Mouse (Mus musculus) megakaryocyte, embryonic 14.5 days (primary cell): Measurements from ENCODE around the gene Gm35549.

ENCODE experiments used
- FLI1 ChIP-seq: IDR thresholded peaks from 2 replicates; pipeline ENCODE4 v1.6.1; 2012; ENCODE audit warnings: low read length, inconsistent platforms, mixed read lengths
- GATA1 ChIP-seq: IDR thresholded peaks from 3 replicates; pipeline ENCODE4 v1.6.1; 2012; ENCODE audit warnings: mixed read lengths, low read length, inconsistent platforms, borderline replicate concordance

GRCm38 (mm10) chr9:122812386-122812785 is 31.4 kb downstream of the Gm35549 start:
- TF ChIP-seq FLI1 (no peak), GATA1 (no peak)
